25 mouse cellular contexts compared by ENCODE assay signal in genomic region chr9:5673551-5673950, GRCm38 (mm10).
DNase-seq lines count a peak whose midpoint lies in the region; ATAC-seq and TF ChIP-seq lines count a peak whose summit lies in the region.
"Had no signal": no experiment of that assay in that cellular context is flagged by ENCODE, and none has a peak within 500 bp of the region (broad histone marks: within the 10 kb centered on the region; RNA-seq: fewer than 3 reads in every experiment).

No protein-coding gene starts in this region.

- no peak for TF ChIP-seq CTCF in layer of hippocampus, adult 2 months (conservative IDR thresholded peaks at IDR 0.05)

- intact Hi-C loops in heart, postnatal 36 days (cut with DNase I), result no loop called here

- peak; percentile 94 for ATAC-seq in frontal cortex, adult (ENCODE audit: low TSS enrichment)
- ATAC-seq: activated CD4-positive, CD25-positive, alpha-beta regulatory T cell, adult 4 months; CD4-positive, CD25-positive, alpha-beta regulatory T cell, adult 4 months; forebrain, embryonic 15.5 days; intestine, postnatal 0 days had no signal

- H3K4me3 ChIP-seq in layer of hippocampus, adult 2 months, result no peak overlapping the region
- H3K4me3 ChIP-seq: embryonic facial prominence, embryonic 12.5 days; embryonic facial prominence, embryonic 15.5 days; forebrain, embryonic 15.5 days; heart, adult 2 months; heart, embryonic 10.5 days; heart, embryonic 13.5 days; hindbrain, embryonic 12.5 days; hindbrain, embryonic 15.5 days had no signal

- no peak for DNase-seq in frontal cortex, postnatal 10 days (ENCODE audit: low spot score in 2 of 2)
- DNase-seq in A20 (ENCODE audit: low read depth, low spot score), result peak; percentile 21
- peak; percentile 58 for DNase-seq in brain, adult 2 months (ENCODE audit: low read depth, low spot score)
- DNase-seq in heart, postnatal 36 days, result no peak
- no peak for DNase-seq in layer of hippocampus, adult 2 months (ENCODE audit: low spot score in 2 of 2)
- DNase-seq: adrenal gland, adult 8-10 months; adrenal gland, postnatal 25 days; cerebellum, adult 11 months; cerebellum, adult 2 months; cerebellum, adult 9-11 months; cerebellum, postnatal 25 days; gastrocnemius, postnatal 25 days; heart, adult 2 months; heart, postnatal 14 days had no signal

- H3K27ac ChIP-seq in layer of hippocampus, adult 2 months, result no peak overlapping the region
- H3K27ac ChIP-seq: embryonic facial prominence, embryonic 12.5 days; embryonic facial prominence, embryonic 15.5 days; forebrain, embryonic 15.5 days; heart, adult 2 months; heart, embryonic 10.5 days; heart, embryonic 13.5 days; hindbrain, embryonic 12.5 days; hindbrain, embryonic 15.5 days had no signal

Comparison
In these comparisons a context has a peak if more than half of its experiments do, and no peak if none do; other contexts are left out.
1. DNase-seq: peak in A20 (single experiment) and brain, adult 2 months (single experiment); none in frontal cortex, postnatal 10 days (0 of 2), heart, postnatal 36 days (0 of 2) and layer of hippocampus, adult 2 months (0 of 2).